Mouse (Mus musculus) liver, embryonic 12.5 days (tissue): Measurements from ENCODE around the gene Adam12. TPM values are rescaled to one million over a fixed set of nuclear protein-coding genes. Genes with fewer than 3 reads are reported as not detected.

ENCODE experiments used
- ATAC-seq: fragments of 200-750 bp; cut with Nextera tagmentation; 2 replicates; pipeline ENCODE4 v1.8.0; 2017; ENCODE audit warnings: moderate number of reproducible peaks, mild to moderate bottlenecking, moderate library complexity
- H3K27ac ChIP-seq: fragments of 300-500 bp; sonication (generic); 2 replicates; pipeline ENCODE4 v1.5.1; 2016; ENCODE audit warnings: mild to moderate bottlenecking
- H3K27me3 ChIP-seq: fragments of 300-500 bp; sonication (generic); replicated peaks from 2 replicates; pipeline ENCODE4 v1.6.1; 2016; ENCODE audit warnings: mild to moderate bottlenecking, moderate library complexity
- H3K36me3 ChIP-seq: fragments of 300-500 bp; sonication (generic); 2 replicates; pipeline ENCODE4 v1.6.1; 2016; ENCODE audit warnings: mild to moderate bottlenecking, moderate library complexity
- H3K4me1 ChIP-seq: fragments of 300-500 bp; sonication (generic); 2 replicates; pipeline ENCODE4 v1.6.1; 2016
- H3K4me2 ChIP-seq: fragments of 300-500 bp; sonication (generic); 2 replicates; pipeline ENCODE4 v1.6.1; 2016; ENCODE audit warnings: mild to moderate bottlenecking, moderate library complexity
- H3K4me3 ChIP-seq: fragments of 300-500 bp; sonication (generic); 2 replicates; pipeline ENCODE4 v1.5.1; 2016; ENCODE audit warnings: mild to moderate bottlenecking, moderate library complexity
- H3K9ac ChIP-seq: fragments of 300-500 bp; sonication (generic); 2 replicates; pipeline ENCODE4 v1.6.1; 2016; ENCODE audit warnings: mild to moderate bottlenecking, moderate library complexity
- H3K9me3 ChIP-seq: fragments of 300-500 bp; sonication (generic); replicated peaks from 2 replicates; pipeline ENCODE4 v1.6.1; 2016; ENCODE audit warnings: mild to moderate bottlenecking, moderate library complexity
- WGBS: fragments of 180-500 bp; shearing (Covaris S2); methylation state at CpG from one replicate; pipeline ENCODE4 v1.1.7; 2016; ENCODE audit not compliant: insufficient replicate concordance; 5-methylcytosine and 5-hydroxymethylcytosine counted together
- polyA plus RNA-seq: library from polyadenylated mRNA; unstranded; fragments of >200 nt; fragmentation: Nextera tagmentation; extraction: Ambion mirVana; gene quantifications from 2 replicates; pipeline ENCODE4 v1.2.1, GENCODE M21; 2016

Gene Adam12
- polyA plus RNA-seq = 6.4 and 6.5 TPM in 2 replicates

DNA sequence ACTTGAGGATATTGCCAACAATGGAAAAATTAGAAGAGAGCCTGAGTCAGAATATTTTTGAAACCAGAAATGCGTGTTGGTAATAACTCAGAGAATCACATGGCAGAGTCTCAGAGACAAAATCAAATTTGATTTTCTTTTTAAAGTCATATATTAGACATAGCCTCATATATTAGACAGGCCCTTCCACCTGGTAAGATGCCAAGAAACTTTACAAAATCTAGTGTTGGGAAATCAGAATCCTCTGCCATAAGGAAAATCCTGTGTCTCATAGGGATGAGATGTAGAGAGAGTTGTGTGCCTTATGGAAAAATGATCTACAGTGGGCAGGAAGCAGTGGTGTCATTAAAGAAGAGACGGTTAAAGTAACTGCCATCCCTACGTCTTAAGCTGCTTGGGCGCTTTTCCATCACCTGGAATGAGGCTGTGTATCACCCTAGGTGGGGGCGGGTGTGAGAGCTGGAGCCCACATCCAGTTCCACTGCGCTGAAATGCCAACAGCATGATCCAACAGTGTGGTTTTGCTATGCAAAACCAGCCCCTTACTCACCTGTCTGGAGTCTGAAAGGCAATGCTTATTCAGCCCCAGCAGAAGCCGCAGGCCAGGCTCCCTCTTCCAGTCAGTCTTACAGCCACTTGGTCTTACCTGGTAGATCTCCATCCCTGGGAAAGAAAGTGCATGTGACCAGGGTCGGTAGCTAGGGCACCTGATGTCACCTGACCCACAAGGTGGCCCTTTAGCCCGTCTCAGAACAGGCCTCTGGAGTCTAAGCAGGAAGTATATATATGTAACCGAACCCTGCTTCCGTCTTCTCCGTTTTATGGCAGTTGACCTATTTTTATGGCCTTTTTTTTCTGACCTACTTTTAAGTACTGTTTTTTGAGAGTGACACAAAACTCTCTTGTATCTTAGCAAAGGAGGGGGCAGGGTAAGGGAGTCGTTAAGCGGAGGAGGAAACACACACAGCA lies at the start of gene Adam12:
TSS of gene Adam12 (minus strand) at position 769 of the 969 bp plus-strand sequence.
- Histone ChIP-seq H3K36me3 (no peaks in the 10 kb centered on the region), H3K4me3 (no peak within 1 kb of the TSS), H3K4me1 (no peaks in the 10 kb centered on the region; the same call in 1 of the 2 replicates), H3K27me3 (peaks cover under 1% of the 10 kb centered on the region; the same call in 1 of the 2 replicates), H3K9ac (no peak within 1 kb of the TSS), H3K4me2 (no peak within 1 kb of the TSS), H3K27ac (no peak within 1 kb of the TSS), H3K9me3 (no peaks in the 10 kb centered on the region)
- no peak for ATAC-seq
- 58% methylated on average over 14 of the region's 14 CpGs for WGBS

- no peak overlapping the region for H3K9ac ChIP-seq
- H3K4me3 ChIP-seq = no peak overlapping the region
- no peaks in the 10 kb centered on the region for H3K9me3 ChIP-seq
- no peaks in the 10 kb centered on the region for H3K27me3 ChIP-seq
- 75% methylated on average over 5 of the region's 5 CpGs for WGBS
- no peak overlapping the region for H3K4me2 ChIP-seq
- no peak for ATAC-seq
- H3K36me3 ChIP-seq = no peaks in the 10 kb centered on the region
- H3K27ac ChIP-seq = no peak overlapping the region
- no peaks in the 10 kb centered on the region for H3K4me1 ChIP-seq
Observed at GRCm38 (mm10) chr7:134272956-134273355, 41.0 kb upstream of the Adam12 start.

GRCm38 (mm10) chr7:134272421-134272820 lies 40.5 kb upstream of the Adam12 start:
- no peaks in the 10 kb centered on the region for H3K27me3 ChIP-seq
- no peak overlapping the region for H3K9ac ChIP-seq
- no peaks in the 10 kb centered on the region for H3K36me3 ChIP-seq
- H3K4me2 ChIP-seq = no peak overlapping the region
- H3K4me3 ChIP-seq = no peak overlapping the region
- H3K9me3 ChIP-seq = no peaks in the 10 kb centered on the region
- no peak for ATAC-seq
- H3K4me1 ChIP-seq = no peaks in the 10 kb centered on the region
- H3K27ac ChIP-seq = no peak overlapping the region
- 66% methylated on average over 4 of the region's 4 CpGs for WGBS

GRCm38 (mm10) chr7:134265783-134266182 lies 33.8 kb upstream of the Adam12 start:
- ATAC-seq = no peak
- whole genome bisulfite sequencing = 62% methylated on average over 4 of the region's 4 CpGs

DNA sequence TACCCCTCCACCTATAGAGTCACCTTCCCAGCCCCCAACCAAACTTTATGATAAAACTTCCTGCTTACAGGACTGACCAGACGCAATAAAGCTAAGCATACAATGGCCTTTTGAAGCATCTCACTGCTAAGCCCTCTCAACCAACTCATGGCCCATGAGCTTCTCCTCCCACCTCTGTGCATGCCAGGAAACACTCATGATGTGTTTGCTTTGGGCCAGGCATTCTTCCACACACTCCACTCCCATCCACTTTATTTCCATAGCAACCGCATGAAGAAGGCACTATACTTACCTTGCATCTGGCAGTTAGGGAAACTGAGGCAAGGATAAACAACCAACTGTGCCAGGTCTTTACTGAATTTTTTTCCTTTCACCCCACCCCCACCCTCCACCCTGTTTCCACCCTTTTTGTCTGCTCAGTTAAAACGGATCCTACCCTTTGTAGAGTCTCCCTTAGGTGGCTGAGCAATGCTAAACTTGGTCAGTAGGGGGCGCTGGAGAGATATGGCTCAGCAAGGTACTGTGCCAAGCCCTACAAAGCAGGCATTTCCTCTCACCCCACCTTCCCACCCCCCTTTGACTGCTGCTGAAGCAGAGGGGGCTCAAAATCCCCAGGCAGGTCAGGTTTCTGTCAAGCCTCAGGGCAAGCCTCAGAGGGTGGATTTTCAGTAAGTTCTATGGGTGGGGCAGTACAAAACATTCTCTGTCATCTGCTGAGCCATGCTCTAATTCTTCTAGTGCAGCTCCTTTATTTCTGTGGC lies 31.4 kb upstream of the Adam12 start:
- H3K4me2 ChIP-seq = no peak overlapping the region
- H3K36me3 ChIP-seq = no peaks in the 10 kb centered on the region
- H3K9ac ChIP-seq = no peak overlapping the region
- ATAC-seq = 0 out of 2 replicates have a peak, but pooled peaks have one; percentile 54
- no peak overlapping the region for H3K4me3 ChIP-seq
- H3K27me3 ChIP-seq = no peaks in the 10 kb centered on the region
- no peak overlapping the region for H3K27ac ChIP-seq
- WGBS = 38% methylated on average over 4 of the region's 4 CpGs
- H3K9me3 ChIP-seq = no peaks in the 10 kb centered on the region
- no peaks in the 10 kb centered on the region for H3K4me1 ChIP-seq

More at GRCm38 (mm10) chr7:134265783-134266182, 33.8 kb upstream of the Adam12 start:
- Histone ChIP-seq H3K27me3 (no peaks in the 10 kb centered on the region), H3K4me3 (no peak overlapping the region), H3K4me1 (no peaks in the 10 kb centered on the region), H3K36me3 (no peaks in the 10 kb centered on the region), H3K9ac (no peak overlapping the region), H3K9me3 (no peaks in the 10 kb centered on the region), H3K27ac (no peak overlapping the region), H3K4me2 (no peak overlapping the region)

- no peak for ATAC-seq
- Histone ChIP-seq H3K27me3 (no peaks in the 10 kb centered on the region), H3K4me1 (no peaks in the 10 kb centered on the region), H3K9ac (no peak overlapping the region), H3K27ac (no peak overlapping the region), H3K4me2 (no peak overlapping the region), H3K9me3 (no peaks in the 10 kb centered on the region), H3K36me3 (no peaks in the 10 kb centered on the region), H3K4me3 (no peak overlapping the region)
- WGBS = 33% methylated on average over 4 of the region's 4 CpGs
Observed at GRCm38 (mm10) chr7:134261003-134261701, 29.2 kb upstream of the Adam12 start.

- Histone ChIP-seq H3K9me3 (no peaks in the 10 kb centered on the region), H3K27me3 (no peaks in the 10 kb centered on the region), H3K4me1 (no peaks in the 10 kb centered on the region), H3K4me3 (no peak overlapping the region), H3K4me2 (no peak overlapping the region), H3K36me3 (no peaks in the 10 kb centered on the region), H3K27ac (no peak overlapping the region), H3K9ac (no peak overlapping the region)
- 66% methylated on average over 7 of the region's 7 CpGs for WGBS
- no peak for ATAC-seq
Observed at GRCm38 (mm10) chr7:134250273-134250870, 18.4 kb upstream of the Adam12 start.

DNA sequence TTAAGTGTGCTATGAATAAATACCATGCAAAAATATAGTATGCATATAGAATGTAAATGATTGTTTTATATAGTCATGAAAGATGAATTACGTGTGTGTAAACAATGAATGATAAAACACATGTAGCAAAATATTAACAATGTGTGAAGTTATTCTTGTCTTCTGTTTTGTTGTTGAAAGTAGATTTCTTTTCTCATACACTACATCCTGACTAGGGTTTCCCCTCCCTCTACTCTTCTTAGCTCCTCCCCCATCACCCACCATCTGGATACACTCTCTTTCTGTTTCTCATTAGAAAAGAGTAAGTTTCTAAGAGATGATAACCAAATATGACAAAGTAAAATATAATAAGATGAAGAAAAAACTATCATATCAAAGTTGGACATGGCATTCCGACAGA lies 16.1 kb upstream of the Adam12 start:
- ATAC-seq = no peak
- H3K36me3 ChIP-seq = no peaks in the 10 kb centered on the region
- no peaks in the 10 kb centered on the region for H3K4me1 ChIP-seq
- 76% methylated on average over 2 of the region's 2 CpGs for WGBS
- no peak overlapping the region for H3K4me3 ChIP-seq
- no peak overlapping the region for H3K4me2 ChIP-seq
- H3K9me3 ChIP-seq = no peaks in the 10 kb centered on the region
- H3K27me3 ChIP-seq = no peaks in the 10 kb centered on the region
- H3K9ac ChIP-seq = no peak overlapping the region
- H3K27ac ChIP-seq = no peak overlapping the region

DNA sequence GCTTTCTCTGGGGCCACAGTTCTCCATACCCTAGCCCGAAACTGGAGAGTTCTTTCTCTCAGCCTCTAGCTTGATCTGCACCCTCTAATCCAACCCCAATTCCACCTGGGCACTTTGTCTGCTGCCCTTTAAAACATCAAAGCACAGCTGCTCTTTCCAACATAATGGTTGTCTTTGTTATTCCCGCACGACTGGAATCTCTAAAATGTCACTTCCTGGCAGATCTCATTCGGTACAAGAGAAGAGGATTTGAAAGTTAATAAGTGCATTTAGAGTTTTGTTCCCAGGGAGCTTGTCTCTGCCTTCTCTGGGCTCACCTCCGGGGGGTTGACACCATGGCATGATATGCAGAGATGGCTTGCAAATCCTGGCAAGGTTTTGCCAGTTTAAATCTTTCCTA lies 14.7 kb upstream of the Adam12 start:
- Histone ChIP-seq H3K27me3 (no peaks in the 10 kb centered on the region), H3K4me3 (no peak overlapping the region), H3K4me2 (no peak overlapping the region), H3K9ac (no peak overlapping the region), H3K4me1 (peaks cover 5% of the 10 kb centered on the region; the same call in 1 of the 2 replicates), H3K9me3 (no peaks in the 10 kb centered on the region), H3K36me3 (no peaks in the 10 kb centered on the region), H3K27ac (no peak overlapping the region)
- WGBS = 65% methylated on average over 5 of the region's 5 CpGs
- no peak for ATAC-seq

DNA sequence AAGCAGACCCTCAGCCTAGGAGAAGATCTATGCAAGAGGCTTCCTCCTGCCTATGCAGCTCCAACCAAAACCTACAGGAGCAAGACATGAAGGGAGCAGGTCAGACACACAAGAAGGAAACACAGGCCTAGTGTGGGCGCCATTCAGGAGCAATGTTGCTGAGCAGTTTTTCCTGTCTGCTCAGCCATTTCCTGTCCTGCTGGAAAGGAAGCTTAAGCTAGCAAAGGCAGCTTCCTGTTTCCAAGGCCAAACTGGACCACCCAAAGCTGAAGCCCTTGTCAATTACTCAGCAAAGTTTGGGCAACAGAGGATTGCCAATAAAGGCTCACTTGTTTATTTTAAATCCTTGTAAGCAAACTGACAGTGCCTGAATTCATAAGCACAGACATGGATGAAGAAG lies 10.8 kb upstream of the Adam12 start:
- no peak overlapping the region for H3K4me3 ChIP-seq
- peaks cover 5% of the 10 kb centered on the region; the same call in 1 of the 2 replicates for H3K4me1 ChIP-seq
- no peaks in the 10 kb centered on the region for H3K27me3 ChIP-seq
- no peak overlapping the region for H3K9ac ChIP-seq
- H3K9me3 ChIP-seq = no peaks in the 10 kb centered on the region
- no peak overlapping the region for H3K4me2 ChIP-seq
- 63% methylated on average over 1 of the region's 1 CpGs for WGBS
- no peak for ATAC-seq
- no peak overlapping the region for H3K27ac ChIP-seq
- H3K36me3 ChIP-seq = no peaks in the 10 kb centered on the region

DNA sequence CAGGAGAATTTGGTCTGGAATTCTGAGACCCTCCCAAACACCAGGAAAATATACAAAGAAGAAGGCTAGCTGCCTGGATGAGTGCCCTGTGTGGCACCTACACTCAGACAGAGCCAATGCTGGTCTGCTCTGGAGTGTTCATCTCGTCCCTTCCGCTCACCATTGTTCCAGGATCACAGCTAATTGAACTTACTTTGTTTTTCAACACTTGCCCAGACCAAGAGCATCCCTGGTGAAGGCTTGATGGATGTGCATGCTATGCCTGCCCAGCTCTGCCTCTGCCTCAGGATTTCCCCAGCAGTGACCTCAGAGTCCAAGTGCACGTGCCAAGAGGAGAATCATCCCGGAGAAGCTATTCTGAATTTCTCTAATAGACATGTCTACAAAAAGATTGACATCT lies 9.3 kb upstream of the Adam12 start:
- no peak overlapping the region for H3K4me2 ChIP-seq
- peaks cover 5% of the 10 kb centered on the region; the same call in 1 of the 2 replicates for H3K4me1 ChIP-seq
- no peaks in the 10 kb centered on the region for H3K36me3 ChIP-seq
- no peak overlapping the region for H3K4me3 ChIP-seq
- no peaks in the 10 kb centered on the region for H3K9me3 ChIP-seq
- H3K27ac ChIP-seq = no peak overlapping the region
- no peaks in the 10 kb centered on the region for H3K27me3 ChIP-seq
- WGBS = 64% methylated on average over 4 of the region's 4 CpGs
- no peak for ATAC-seq
- no peak overlapping the region for H3K9ac ChIP-seq
